Mouse (Mus musculus) olfactory bulb, adult 2 months (tissue): ENCODE measurements around the gene Abracl.

Source experiments
- CTCF ChIP-seq: fragments of 200-500 bp; IDR thresholded peaks from 2 replicates; pipeline ENCODE4 v1.5.1; 2012; ENCODE audit warnings: low read depth, mild to moderate bottlenecking, low read length, moderate library complexity; ENCODE audit not compliant: insufficient read depth
- POLR2A ChIP-seq: fragments of 200-500 bp; IDR thresholded peaks from 2 replicates; pipeline ENCODE4 v1.6.1; 2012; ENCODE audit warnings: mild to moderate bottlenecking, low read depth, low read length, moderate library complexity; ENCODE audit not compliant: insufficient read depth

- TF ChIP-seq CTCF (no peak), POLR2A (no peak)
Observed at GRCm38 (mm10) chr10:18021576-18022311, 1.3 kb downstream of the Abracl start.
